Mouse (Mus musculus) mature B cell (primary cell): ENCODE measurements around the gene Lsmem1.

Experiments used
- in situ Hi-C: fragments of 300-500 bp; cut with MboI; formaldehyde crosslinking; loops from 2 replicates; pipeline ENCODE4 v1.14.3; 2019

The Lsmem1 gene

GRCm38 (mm10) chr12:40199302-40199701 lies at the start of gene Lsmem1:
Lsmem1 (minus strand) TSS chr12:40199490.
- in situ Hi-C loops: no loop called here

- in situ Hi-C loops: no loop called here
These were observed 49.3 kb upstream of the Lsmem1 start, which contains the start of gene Ifrd1 for GRCm38 (mm10) chr12:40248454-40249180. Ifrd1 (minus strand) TSS chr12:40248504.

GRCm38 (mm10) chr12:40247976-40248375 lies 48.7 kb upstream of the Lsmem1 start:
- in situ Hi-C loops: no loop called here

- in situ Hi-C loops: no loop called here
These were observed 48.1 kb upstream of the Lsmem1 start for GRCm38 (mm10) chr12:40247384-40247783.

GRCm38 (mm10) chr12:40245434-40245970 lies 46.2 kb upstream of the Lsmem1 start:
- in situ Hi-C loops: no loop called here

- in situ Hi-C loops: no loop called here
These were observed 45.6 kb upstream of the Lsmem1 start for GRCm38 (mm10) chr12:40244926-40245325.

GRCm38 (mm10) chr12:40243821-40244221 lies 44.5 kb upstream of the Lsmem1 start:
- in situ Hi-C loops: no loop called here

GRCm38 (mm10) chr12:40243241-40243640 lies 44.0 kb upstream of the Lsmem1 start:
- in situ Hi-C loops: no loop called here

GRCm38 (mm10) chr12:40239161-40239560 lies 39.9 kb upstream of the Lsmem1 start:
- in situ Hi-C loops: no loop called here

GRCm38 (mm10) chr12:40232231-40232630 lies 32.9 kb upstream of the Lsmem1 start:
- in situ Hi-C loops: no loop called here

- in situ Hi-C loops: no loop called here
These were observed 32.3 kb upstream of the Lsmem1 start for GRCm38 (mm10) chr12:40231632-40232031.

- in situ Hi-C loops: no loop called here
These were observed 25.0 kb upstream of the Lsmem1 start for GRCm38 (mm10) chr12:40224171-40224880.

GRCm38 (mm10) chr12:40223676-40224075 lies 24.4 kb upstream of the Lsmem1 start:
- in situ Hi-C loops: no loop called here

GRCm38 (mm10) chr12:40223082-40223619 lies 23.9 kb upstream of the Lsmem1 start:
- in situ Hi-C loops: no loop called here

- in situ Hi-C loops: no loop called here
These were observed 23.2 kb upstream of the Lsmem1 start for GRCm38 (mm10) chr12:40222251-40223081.

- in situ Hi-C loops: no loop called here
These were observed 22.3 kb upstream of the Lsmem1 start for GRCm38 (mm10) chr12:40221611-40222010.

GRCm38 (mm10) chr12:40220896-40221295 lies 21.6 kb upstream of the Lsmem1 start:
- in situ Hi-C loops: no loop called here

GRCm38 (mm10) chr12:40220001-40220570 lies 20.8 kb upstream of the Lsmem1 start:
- in situ Hi-C loops: no loop called here

GRCm38 (mm10) chr12:40218430-40218945 lies 19.2 kb upstream of the Lsmem1 start:
- in situ Hi-C loops: no loop called here

GRCm38 (mm10) chr12:40217776-40218175 lies 18.5 kb upstream of the Lsmem1 start:
- in situ Hi-C loops: no loop called here
